Mouse (Mus musculus) layer of hippocampus, adult 8-10 months (tissue): ENCODE measurements at regions not wholly inside any gene's neighbourhood (a gene's known extent, or its start where the extent isn't known, plus 50 kb on each side); places are given as distances from the start of the nearest gene placed in this dataset.

Experiments
- DNase-seq, 2 experiments: peaks; one replicate each; pipeline ENCODE4 v3.0.0; 2022; ENCODE audit warnings: low spot score in 2 of 2

GRCm38 (mm10) chr4:125765171-125765570 is 259.2 kb upstream of the Csf3r start:
- no peak for DNase-seq

- DNase-seq, result no peak
Observed at GRCm38 (mm10) chr4:125777126-125777525, 247.2 kb upstream of the Csf3r start.

GRCm38 (mm10) chr4:125780113-125780512 is 244.2 kb upstream of the Csf3r start:
- no peak for DNase-seq

GRCm38 (mm10) chr4:125780921-125781487 is 243.3 kb upstream of the Csf3r start:
- peak; percentile 40 to 55 for DNase-seq

GRCm38 (mm10) chr4:125782346-125782745 is 242.0 kb upstream of the Csf3r start:
- no peak for DNase-seq

GRCm38 (mm10) chr4:125786083-125786482 is 238.3 kb upstream of the Csf3r start:
- DNase-seq, result no peak

GRCm38 (mm10) chr4:125794679-125795078 is 229.7 kb upstream of the Csf3r start:
- no peak for DNase-seq

- DNase-seq, result no peak
Observed at GRCm38 (mm10) chr4:125807923-125808322, 216.4 kb upstream of the Csf3r start.

GRCm38 (mm10) chr4:125809446-125810108 is 214.8 kb upstream of the Csf3r start:
- DNase-seq, result no peak

- DNase-seq, result no peak
Observed at GRCm38 (mm10) chr4:125810247-125810646, 214.1 kb upstream of the Csf3r start.

- DNase-seq, result peak; percentile 75 to 85
Observed at GRCm38 (mm10) chr4:125814311-125814710, 210.0 kb upstream of the Csf3r start.

GRCm38 (mm10) chr4:125815276-125815675 is 209.1 kb upstream of the Csf3r start:
- DNase-seq, result no peak

- peak; percentile 51 to 63 for DNase-seq
Observed at GRCm38 (mm10) chr4:125824525-125824924, 199.8 kb upstream of the Csf3r start.

- DNase-seq, result peak; percentile 66 to 71
Observed at GRCm38 (mm10) chr4:125826416-125826815, 197.9 kb upstream of the Csf3r start.

- DNase-seq, result no peak
Observed at GRCm38 (mm10) chr4:125835250-125835649, 189.1 kb upstream of the Csf3r start.

GRCm38 (mm10) chr4:125847568-125847967 is 176.8 kb upstream of the Csf3r start:
- DNase-seq, result no peak

GRCm38 (mm10) chr4:125850300-125850699 is 174.1 kb upstream of the Csf3r start:
- peak; percentile 26 to 78 for DNase-seq

- peak; percentile 10 to 23 for DNase-seq
Observed at GRCm38 (mm10) chr4:125852545-125852944, 171.8 kb upstream of the Csf3r start.

GRCm38 (mm10) chr4:125855983-125856591 is 168.3 kb upstream of the Csf3r start:
- peak in 1 of 2 experiments; percentile 9 for DNase-seq

GRCm38 (mm10) chr4:125856781-125857180 is 167.6 kb upstream of the Csf3r start:
- DNase-seq, result no peak

- no peak for DNase-seq
Observed at GRCm38 (mm10) chr4:125865057-125865456, 159.3 kb upstream of the Csf3r start.

GRCm38 (mm10) chr4:125865728-125866127 is 158.6 kb upstream of the Csf3r start:
- no peak for DNase-seq

GRCm38 (mm10) chr4:125871211-125871610 is 153.1 kb upstream of the Csf3r start:
- no peak for DNase-seq
